Mouse (Mus musculus) hindbrain, postnatal 0 days (tissue): ENCODE data around the gene Oma1. TPM values are rescaled to one million over a fixed set of nuclear protein-coding genes. Genes with fewer than 3 reads are reported as not detected.
A peak's percentile ranks its signal among the peaks of the same experiment; 100 is the strongest.

Experiments
- ATAC-seq: fragments of 200-750 bp; cut with Nextera tagmentation; 2 replicates; pipeline ENCODE4 v1.8.0; 2017; ENCODE audit warnings: mild to moderate bottlenecking, moderate TSS enrichment, moderate library complexity
- DNase-seq: peaks from one replicate; pipeline ENCODE4 v3.0.0-alpha.2; 2015; ENCODE audit warnings: low spot score
- H3K27ac ChIP-seq: fragments of 300-500 bp; sonication (generic); 2 replicates; pipeline ENCODE4 v1.5.1; 2014; ENCODE audit warnings: mild to moderate bottlenecking
- H3K27me3 ChIP-seq: fragments of 300-500 bp; sonication (generic); 2 replicates; pipeline ENCODE4 v1.6.1; 2014; ENCODE audit warnings: low read length, mixed read lengths; ENCODE audit not compliant: insufficient read depth
- H3K36me3 ChIP-seq: fragments of 300-500 bp; sonication (generic); 2 replicates; pipeline ENCODE4 v1.6.1; 2014; ENCODE audit warnings: low read length, mixed read lengths; ENCODE audit not compliant: insufficient read depth
- H3K4me1 ChIP-seq: fragments of 300-500 bp; sonication (generic); 2 replicates; pipeline ENCODE4 v1.6.1; 2014; ENCODE audit warnings: antibody characterized with exemption, low read length, mixed read lengths; ENCODE audit not compliant: insufficient read depth
- H3K4me2 ChIP-seq: fragments of 300-500 bp; sonication (generic); 2 replicates; pipeline ENCODE4 v1.6.1; 2014; ENCODE audit warnings: low read depth, mild to moderate bottlenecking, low read length, moderate library complexity, mixed read lengths
- H3K4me3 ChIP-seq: fragments of 300-500 bp; sonication (generic); 2 replicates; pipeline ENCODE4 v1.5.1; 2014; ENCODE audit warnings: low read length
- H3K9ac ChIP-seq: fragments of 300-500 bp; sonication (generic); replicated peaks from 2 replicates; pipeline ENCODE4 v1.6.1; 2014; ENCODE audit warnings: mild to moderate bottlenecking, low read length, moderate library complexity, mixed read lengths
- H3K9me3 ChIP-seq: fragments of 300-500 bp; sonication (generic); 2 replicates; pipeline ENCODE4 v1.6.1; 2016; ENCODE audit warnings: low read length, mixed read lengths
- CTCF ChIP-seq: IDR thresholded peaks from 2 replicates; pipeline ENCODE4 v1.5.1; 2016; ENCODE audit warnings: antibody characterized with exemption, control low read depth, low read depth
- WGBS: fragments of 180-500 bp; shearing (Covaris S2); extraction: QIAGEN DNeasy Blood & Tissue Kit; methylation state at CpG from one replicate; pipeline ENCODE4 v1.1.7; 2014; 5-methylcytosine and 5-hydroxymethylcytosine counted together
- polyA plus RNA-seq: library from polyadenylated mRNA; unstranded; fragments of >200 nt; fragmentation: Nextera tagmentation; extraction: Ambion mirVana; gene quantifications from 2 replicates; pipeline ENCODE4 v1.2.1, GENCODE M21; 2015
- total RNA-seq: library from RNA; depleted of rRNA; stranded (reverse); fragments of >200 nt; gene quantifications from 2 replicates; pipeline ENCODE4 v1.2.3, GENCODE M21; 2014

The Oma1 gene
- total and polyA plus RNA-seq, 2 experiments from 2014 or later = 5.6 to 9.9 TPM

GRCm38 (mm10) chr4:103290763-103291162 lies 22.8 kb upstream of the Oma1 start, which contains the start of gene 4921539E11Rik:
Gene 4921539E11Rik (minus strand): TSS chr4:103290863.
- H3K4me1 ChIP-seq = no peaks in the 10 kb centered on the region
- H3K9ac ChIP-seq = no peak within 1 kb of the TSS
- H3K27me3 ChIP-seq = no peaks in the 10 kb centered on the region
- H3K9me3 ChIP-seq = no peaks in the 10 kb centered on the region
- no peak within 1 kb of the TSS for H3K4me3 ChIP-seq
- H3K4me2 ChIP-seq = no peak within 1 kb of the TSS
- no peak within 1 kb of the TSS for H3K27ac ChIP-seq
- DNase-seq (no peak), ATAC-seq (no peak)
- TF ChIP-seq CTCF = no peak
- no peaks in the 10 kb centered on the region for H3K36me3 ChIP-seq
- 79% methylated on average over 2 of the region's 2 CpGs for WGBS

GRCm38 (mm10) chr4:103299342-103299741 lies 14.3 kb upstream of the Oma1 start:
- H3K9ac ChIP-seq = no peak overlapping the region
- no peaks in the 10 kb centered on the region for H3K36me3 ChIP-seq
- peak; percentile 71 for DNase-seq
- H3K4me2 ChIP-seq = 0 out of 2 replicates have a peak overlapping the region, but pooled peaks have one; percentile 18
- H3K27me3 ChIP-seq = no peaks in the 10 kb centered on the region
- no peak for ATAC-seq
- H3K4me1 ChIP-seq = no peaks in the 10 kb centered on the region
- WGBS = 63% methylated on average over 10 of the region's 10 CpGs
- H3K9me3 ChIP-seq = no peaks in the 10 kb centered on the region
- no peak overlapping the region for H3K4me3 ChIP-seq
- peak; percentile 50 for TF ChIP-seq CTCF
- no peak overlapping the region for H3K27ac ChIP-seq

GRCm38 (mm10) chr4:103303851-103304250 lies 9.8 kb upstream of the Oma1 start:
- Histone ChIP-seq H3K4me3 (no peak overlapping the region), H3K36me3 (no peaks in the 10 kb centered on the region), H3K27ac (no peak overlapping the region), H3K4me1 (no peaks in the 10 kb centered on the region), H3K9me3 (no peaks in the 10 kb centered on the region), H3K27me3 (no peaks in the 10 kb centered on the region), H3K4me2 (no peak overlapping the region), H3K9ac (no peak overlapping the region)
- TF ChIP-seq CTCF = no peak
- 79% methylated on average over 1 of the region's 1 CpGs for WGBS
- ATAC-seq = no peak
- DNase-seq = peak; percentile 3

GRCm38 (mm10) chr4:103314526-103314910 lies 906 bp downstream of the Oma1 start:
- H3K9me3 ChIP-seq = no peaks in the 10 kb centered on the region
- H3K27me3 ChIP-seq = no peaks in the 10 kb centered on the region
- no peaks in the 10 kb centered on the region for H3K36me3 ChIP-seq
- H3K27ac ChIP-seq = no peak overlapping the region
- DNase-seq (peak; percentile 13), ATAC-seq (no peak)
- no peaks in the 10 kb centered on the region for H3K4me1 ChIP-seq
- no peak for TF ChIP-seq CTCF
- H3K4me2 ChIP-seq = peak overlapping the region; percentile 69
- peak overlapping the region; percentile 72; the same call in 1 of the 2 replicates for H3K9ac ChIP-seq
- 21% methylated on average over 3 of the region's 3 CpGs for WGBS
- H3K4me3 ChIP-seq = peak overlapping the region; percentile 63

- Histone ChIP-seq H3K27ac (no peak overlapping the region), H3K27me3 (no peaks in the 10 kb centered on the region), H3K9me3 (no peaks in the 10 kb centered on the region), H3K36me3 (no peaks in the 10 kb centered on the region), H3K9ac (no peak overlapping the region), H3K4me2 (no peak overlapping the region), H3K4me3 (no peak overlapping the region), H3K4me1 (no peaks in the 10 kb centered on the region)
- no peak for DNase-seq
- TF ChIP-seq CTCF = no peak
- 90% methylated on average over 4 of the region's 4 CpGs for WGBS
- ATAC-seq = no peak
Measured at GRCm38 (mm10) chr4:103315861-103316260, 2.2 kb downstream of the Oma1 start.

- ATAC-seq (no peak), DNase-seq (no peak)
- H3K9me3 ChIP-seq = no peaks in the 10 kb centered on the region
Measured at GRCm38 (mm10) chr4:103321461-103321860, 7.8 kb downstream of the Oma1 start.

GRCm38 (mm10) chr4:103324688-103325451 lies 11.3 kb downstream of the Oma1 start:
- H3K4me1 ChIP-seq = 0 out of 2 replicates have a peak, but pooled peaks cover 6% of the 10 kb centered on the region
- H3K27ac ChIP-seq = no peak overlapping the region
- H3K9ac ChIP-seq = no peak overlapping the region
- no peaks in the 10 kb centered on the region for H3K27me3 ChIP-seq
- TF ChIP-seq CTCF = no peak
- ATAC-seq (no peak), DNase-seq (no peak)
- H3K4me3 ChIP-seq = no peak overlapping the region
- WGBS = 24% methylated on average over 17 of the region's 17 CpGs
- no peaks in the 10 kb centered on the region for H3K36me3 ChIP-seq
- peak overlapping the region; percentile 48 for H3K4me2 ChIP-seq
- no peaks in the 10 kb centered on the region for H3K9me3 ChIP-seq

More at GRCm38 (mm10) chr4:103321461-103321860, 7.8 kb downstream of the Oma1 start:
- 87% methylated on average over 6 of the region's 6 CpGs for WGBS
- no peaks in the 10 kb centered on the region for H3K27me3 ChIP-seq
- no peak overlapping the region for H3K4me2 ChIP-seq
- no peak overlapping the region for H3K9ac ChIP-seq
- H3K4me3 ChIP-seq = no peak overlapping the region
- no peak for TF ChIP-seq CTCF
- no peaks in the 10 kb centered on the region for H3K36me3 ChIP-seq
- H3K27ac ChIP-seq = no peak overlapping the region
- H3K4me1 ChIP-seq = no peaks in the 10 kb centered on the region
